Mouse (Mus musculus) adrenal gland, adult (tissue): ENCODE measurements around the gene Srprb.
A peak's percentile ranks its signal among the peaks of the same experiment; 100 is the strongest.
"Not testable (repeated sequence)": the region's sequence is repeated elsewhere in the genome, so short reads cannot be mapped to it uniquely, and the experiment has no call there.

ENCODE experiments used
- DNase-seq, 2 experiments: peaks; one replicate each; pipeline ENCODE4 v3.0.0; 2022 to 2023; ENCODE audit warnings: low spot score in 1 of 2; ENCODE audit not compliant: inconsistent age in 2 of 2

Srprb gene

DNA sequence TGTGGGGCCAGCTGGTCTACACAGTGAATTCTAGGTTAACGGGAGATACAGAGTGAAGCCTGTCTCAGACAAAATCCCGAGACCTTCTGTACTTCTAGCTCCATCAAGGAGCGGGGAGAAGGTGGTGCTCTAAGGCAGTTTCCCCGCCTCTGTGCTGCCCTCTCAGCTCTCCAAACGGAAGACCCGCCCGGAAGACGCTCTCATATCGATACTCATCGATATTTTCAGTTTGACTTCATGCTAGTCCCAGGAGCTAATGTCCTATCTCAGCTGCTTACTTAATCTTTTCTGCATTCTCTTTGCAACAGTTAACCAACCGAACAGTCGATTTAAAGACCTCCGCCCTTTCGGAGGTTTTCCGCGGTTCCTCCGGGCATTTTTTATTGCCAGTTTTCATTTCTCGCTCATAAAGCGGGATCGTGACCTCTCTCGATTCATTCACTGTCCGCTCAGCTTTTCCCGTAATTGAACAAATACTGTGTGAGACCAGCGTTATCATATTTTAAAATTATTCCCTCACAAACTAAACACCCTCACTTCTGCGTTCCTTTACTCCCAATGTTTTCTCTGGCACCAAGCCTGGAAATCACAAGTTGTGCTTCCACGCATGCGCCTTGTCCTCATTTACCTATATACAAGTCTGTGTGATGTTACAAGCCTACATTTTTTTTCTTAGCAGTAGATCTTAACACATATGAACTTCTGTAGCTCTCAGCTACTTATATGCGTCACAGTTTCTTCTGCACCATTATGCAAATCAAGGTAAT, 10.9 kb upstream of the Srprb start:
- no peak for DNase-seq

DNA sequence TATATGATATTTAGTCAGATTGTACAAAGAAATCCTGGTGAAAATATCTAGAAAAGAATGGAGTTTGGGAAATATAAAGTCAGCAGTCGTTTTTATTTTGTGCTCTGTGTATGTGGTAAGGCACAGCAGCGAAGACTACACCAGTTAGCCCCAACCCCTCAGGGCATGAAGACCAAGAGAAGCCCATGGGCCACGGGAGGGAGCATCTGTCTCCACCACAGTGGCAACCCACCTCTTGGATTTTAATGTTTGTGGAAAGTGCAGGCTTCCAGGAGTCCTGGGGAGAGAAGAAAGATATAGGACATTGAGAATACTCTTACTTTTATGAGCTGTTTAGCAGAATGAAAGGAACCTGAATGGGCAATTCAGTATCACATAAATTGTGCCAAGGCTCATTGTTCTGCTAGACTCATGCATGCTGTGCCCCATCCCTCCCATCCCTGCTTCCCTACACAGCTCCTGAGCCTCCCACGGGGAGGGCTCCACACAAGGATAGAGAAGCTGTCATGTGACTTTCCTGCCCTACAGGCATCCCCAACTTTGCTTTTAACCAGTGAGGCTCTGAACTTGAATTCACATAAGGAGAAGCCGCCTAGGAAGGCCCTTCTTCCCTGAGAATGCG, 7.0 kb upstream of the Srprb start:
- no peak for DNase-seq

DNA sequence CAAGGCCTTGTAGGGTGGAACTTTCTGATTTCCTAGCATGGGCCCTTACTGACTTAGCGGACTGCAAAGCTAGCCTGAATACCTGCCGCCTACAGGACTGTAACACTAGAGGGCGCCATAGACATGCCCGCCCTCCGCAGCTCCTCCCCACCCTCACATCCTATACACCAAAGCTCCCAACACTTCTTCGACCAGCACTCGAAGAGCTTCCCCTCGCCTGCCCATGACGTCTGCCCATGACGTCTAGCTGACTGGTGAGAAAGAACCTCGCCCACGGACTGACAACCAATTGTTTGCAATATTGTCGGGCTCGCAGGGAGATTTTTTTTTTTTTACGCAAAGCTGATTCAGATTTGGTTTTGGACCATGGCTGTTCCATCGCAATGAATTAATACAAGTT, 5.9 kb upstream of the Srprb start:
- peak; percentile 60 to 87 for DNase-seq

- no peak for DNase-seq
These were observed 3.8 kb upstream of the Srprb start for GRCm38 (mm10) chr9:103205786-103206185.

DNA sequence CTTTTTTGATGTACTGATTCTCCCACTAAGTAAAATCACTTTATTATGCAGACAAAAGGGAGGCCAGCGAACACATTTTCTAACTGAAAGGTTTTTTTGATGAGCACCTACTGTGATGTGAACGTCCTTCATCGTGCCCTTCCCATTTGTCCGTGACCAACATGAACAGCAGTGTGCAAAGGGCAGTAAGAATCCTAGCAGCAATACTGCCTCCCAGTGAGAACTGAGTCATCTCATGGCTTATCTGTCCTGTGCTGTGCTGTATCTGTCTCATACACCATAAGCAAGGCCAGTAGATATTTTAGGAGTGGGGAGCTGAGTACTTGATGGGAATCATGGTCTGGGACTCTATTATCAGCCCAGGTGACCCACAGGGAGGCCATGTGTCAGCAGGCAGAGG, 13.5 kb downstream of the Srprb start:
- DNase-seq, result peak in 1 of 2 experiments; percentile 74

DNA sequence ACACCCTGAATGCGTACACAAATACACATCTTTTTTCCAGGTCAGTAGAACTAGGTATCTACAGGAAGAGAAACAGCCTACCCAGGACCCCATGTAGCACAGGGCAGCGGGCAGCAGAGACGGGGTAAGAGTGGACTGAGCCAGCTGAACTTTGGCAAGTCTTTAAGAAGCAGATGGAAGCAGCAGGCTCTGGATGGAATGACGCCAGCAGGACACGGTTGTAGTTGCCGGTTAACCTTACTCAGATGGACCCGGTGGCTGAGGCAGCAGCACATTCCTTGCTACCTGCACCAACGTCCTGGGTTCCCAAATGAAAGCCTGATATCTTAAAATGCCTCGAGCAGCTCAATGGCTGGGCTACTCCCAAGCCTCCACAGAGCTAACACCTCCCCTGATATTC, 15.2 kb downstream of the Srprb start:
- DNase-seq, result no peak

- DNase-seq, result no peak
These were observed 16.0 kb downstream of the Srprb start for GRCm38 (mm10) chr9:103185946-103186345.

DNA sequence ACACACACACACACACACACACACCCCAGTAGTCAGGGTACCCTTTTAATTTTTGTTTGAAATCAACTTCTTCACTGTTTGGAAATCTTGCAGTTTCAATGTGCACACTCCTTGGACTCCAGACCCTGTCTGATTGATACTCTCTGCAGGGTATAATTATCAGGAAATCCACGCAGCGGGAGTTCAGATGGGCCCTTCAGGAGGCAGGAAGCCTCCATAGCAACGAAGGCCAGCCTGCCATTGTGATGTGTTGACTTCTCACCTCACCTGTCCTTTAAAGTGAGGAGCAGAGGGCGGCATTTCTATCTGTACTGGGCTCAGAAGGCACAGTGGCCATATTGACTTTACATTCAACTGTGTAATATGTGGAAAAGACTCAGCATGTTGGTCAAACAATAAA, 17.1 kb downstream of the Srprb start:
- no peak for DNase-seq

GRCm38 (mm10) chr9:103181886-103182285, 20.1 kb downstream of the Srprb start:
- DNase-seq, result no peak

DNA sequence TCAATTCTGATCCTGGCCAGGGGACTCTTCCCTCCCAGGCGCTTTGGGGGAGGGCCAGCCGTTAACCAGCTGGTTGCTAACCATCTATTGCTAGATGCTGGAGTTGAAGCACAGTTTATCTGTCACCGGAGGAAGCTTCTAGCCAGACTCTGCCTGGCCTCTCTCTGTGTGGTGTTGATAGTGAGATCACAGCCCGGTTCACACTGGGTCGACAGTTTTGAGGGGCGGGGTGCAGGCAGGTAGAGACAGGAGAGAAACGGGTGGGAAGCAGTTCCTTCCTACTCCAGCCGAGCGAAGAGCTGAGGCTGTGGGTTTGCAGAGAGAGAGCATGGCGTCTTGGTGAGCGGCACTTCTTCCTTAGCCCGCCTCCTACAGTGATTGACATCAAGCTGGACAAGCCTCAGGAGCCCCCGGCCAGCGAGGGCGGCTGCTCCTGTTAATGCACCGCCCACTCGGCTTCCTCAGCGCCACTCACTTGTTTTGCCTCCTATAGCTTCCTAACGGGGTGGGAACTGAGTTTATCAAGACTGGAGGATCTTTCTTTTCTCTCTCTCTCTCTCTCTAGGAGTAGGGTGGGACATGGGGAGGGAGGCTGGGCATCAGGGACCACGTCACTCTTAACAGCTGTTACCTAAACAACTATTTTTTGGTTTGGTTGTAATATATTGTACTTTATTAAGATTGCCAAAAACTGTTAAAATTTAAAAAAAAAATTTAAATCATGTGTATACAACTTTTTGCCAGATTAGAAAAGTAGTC, 21.0 kb downstream of the Srprb start:
- peak; percentile 81 to 89 for DNase-seq

DNA sequence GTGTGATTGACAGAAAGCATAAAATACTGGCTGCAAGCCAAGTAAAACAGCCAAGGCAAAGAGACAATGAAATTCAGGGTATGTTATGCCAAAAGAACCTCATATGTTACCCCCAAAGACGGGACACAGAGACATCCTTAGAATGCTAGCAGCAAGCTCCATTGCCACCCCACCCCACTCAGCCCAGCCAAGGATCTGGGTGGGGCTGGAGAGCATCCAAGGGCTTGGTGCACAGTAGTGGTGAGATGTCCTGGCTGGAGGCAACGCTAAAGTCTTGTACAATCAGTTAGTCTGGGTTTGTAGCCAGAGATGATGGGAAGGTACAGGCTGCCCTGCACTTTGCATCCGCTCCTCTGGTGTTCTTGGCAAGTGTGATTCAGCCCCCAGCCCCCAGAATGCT, 21.6 kb downstream of the Srprb start:
- DNase-seq, result peak; percentile 21 to 65

- DNase-seq, result no peak
These were observed 26.2 kb downstream of the Srprb start for GRCm38 (mm10) chr9:103175692-103176091.

DNA sequence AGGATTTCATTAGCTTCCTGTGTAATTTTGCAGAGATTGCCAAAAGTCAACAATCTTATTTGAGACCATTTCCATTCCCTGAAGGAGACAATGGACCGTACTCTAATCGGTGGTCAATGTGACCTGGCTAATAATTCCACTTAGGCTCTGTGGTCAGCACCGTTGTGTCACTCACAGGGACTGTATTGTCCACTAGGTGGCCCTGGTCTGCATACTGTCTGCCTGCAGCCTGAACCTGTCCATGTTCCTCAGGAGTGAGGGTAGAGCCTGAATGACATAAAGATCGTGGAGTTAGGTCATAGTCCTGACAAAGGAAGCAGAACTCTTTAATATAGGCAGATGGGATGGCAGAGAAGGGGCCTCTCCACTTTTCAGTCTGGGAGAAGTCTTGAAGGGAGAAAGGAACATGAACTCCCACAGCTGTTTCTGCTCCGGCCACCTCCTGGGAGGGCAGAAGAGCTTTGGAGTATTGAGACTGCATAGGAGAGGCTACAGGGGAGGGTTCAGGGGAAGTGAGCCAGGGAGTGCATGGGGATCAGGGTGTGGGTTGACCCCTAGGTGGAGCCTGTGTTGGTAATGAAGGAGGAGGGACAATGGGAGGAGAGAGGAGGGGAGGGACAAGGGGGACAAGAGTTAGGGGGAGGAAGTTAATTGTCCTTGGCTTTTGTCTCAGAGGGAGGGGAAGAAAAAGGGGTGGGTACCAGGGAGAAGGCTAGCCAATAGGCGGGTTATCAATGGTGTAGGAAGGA, 27.0 kb downstream of the Srprb start:
- peak; percentile 27 to 76 for DNase-seq

GRCm38 (mm10) chr9:103168771-103169170, 33.2 kb downstream of the Srprb start:
- DNase-seq, result no peak

GRCm38 (mm10) chr9:103168046-103168445, 33.9 kb downstream of the Srprb start:
- no peak for DNase-seq

DNA sequence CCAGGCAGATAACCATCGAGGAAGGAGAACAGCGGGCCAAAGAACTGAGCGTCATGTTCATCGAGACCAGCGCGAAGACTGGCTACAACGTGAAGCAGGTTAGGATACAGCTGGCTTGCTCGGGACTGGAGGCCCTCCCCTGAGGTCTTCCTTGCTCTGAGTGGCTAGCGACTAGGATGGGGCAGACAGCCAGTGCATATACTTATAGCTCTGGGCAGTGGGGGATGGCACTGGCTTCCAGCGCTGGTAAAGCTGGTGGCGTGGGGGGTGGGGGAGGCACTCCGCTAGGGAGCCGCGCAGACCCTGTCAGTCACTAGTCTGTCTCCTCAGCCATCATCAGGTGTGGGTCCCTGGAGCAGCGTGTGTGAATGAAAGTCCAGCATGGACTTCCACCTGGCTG, 38.1 kb downstream of the Srprb start:
- no peak for DNase-seq

GRCm38 (mm10) chr9:103155158-103155557, 46.8 kb downstream of the Srprb start:
- not testable (repeated sequence) for DNase-seq

DNA sequence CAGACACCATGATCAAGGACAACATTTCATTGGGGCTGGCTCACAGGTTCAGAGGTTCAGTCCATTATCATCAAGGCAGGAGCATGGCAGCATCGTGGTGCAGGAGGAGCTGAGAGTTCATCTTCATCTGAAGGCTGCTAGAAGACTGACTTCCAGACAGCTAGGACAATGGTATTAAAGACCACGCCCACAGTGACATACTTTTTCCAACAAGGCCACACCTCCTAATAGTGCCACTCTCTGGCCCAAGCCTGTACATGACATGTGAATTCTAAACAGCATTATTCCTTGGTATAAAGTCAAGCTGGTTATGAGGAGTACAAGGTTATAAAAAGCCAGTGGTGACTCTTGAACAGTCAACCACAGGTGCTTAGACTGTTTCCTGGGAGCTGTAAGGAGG, 47.4 kb downstream of the Srprb start:
- DNase-seq, result no peak

DNA sequence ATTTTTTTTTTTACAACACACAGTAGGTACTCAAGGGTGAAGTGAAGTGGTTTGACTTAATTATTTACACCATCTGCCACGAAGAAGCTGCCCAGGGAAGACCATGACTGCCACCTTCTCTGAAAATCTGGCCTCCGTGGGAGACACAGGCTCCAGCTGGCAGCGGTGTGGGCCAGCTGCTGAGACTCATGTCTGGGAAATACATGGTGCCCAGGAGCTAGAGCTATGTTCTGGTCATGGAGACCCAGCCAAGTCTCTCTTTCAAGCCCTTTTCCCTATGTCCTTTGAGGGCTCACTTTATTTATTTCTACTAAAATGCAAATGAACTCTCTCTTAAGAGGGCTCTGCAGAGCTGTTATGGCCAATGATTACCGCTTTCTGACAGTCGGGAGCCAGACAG, 48.7 kb downstream of the Srprb start:
- DNase-seq, result no peak

GRCm38 (mm10) chr9:103149074-103149799, 52.7 kb downstream of the Srprb start:
- DNase-seq, result no peak

DNA sequence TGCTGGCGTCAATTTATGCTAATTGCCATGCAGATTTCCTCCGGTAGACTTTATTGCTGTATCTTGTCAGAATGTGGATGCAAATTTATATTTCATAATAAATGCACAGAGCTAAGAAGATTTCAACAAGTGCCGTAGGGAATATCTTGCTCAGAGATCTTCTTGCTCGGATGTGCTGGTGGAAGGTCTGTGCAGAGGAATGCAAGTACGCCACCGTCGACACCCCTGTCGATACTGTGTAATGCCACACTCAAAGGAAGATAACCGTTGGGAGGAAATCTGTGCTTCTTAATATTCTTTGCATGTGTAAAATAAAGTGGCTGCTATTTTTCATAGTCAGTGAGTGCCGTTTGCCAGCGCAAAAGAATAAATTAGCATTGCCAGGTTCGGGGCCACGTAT, 54.8 kb downstream of the Srprb start:
- no peak for DNase-seq
